Mouse (Mus musculus): Measurements from ENCODE around the gene Tysnd1. TPM values are rescaled to one million over a fixed set of nuclear protein-coding genes. Genes with fewer than 3 reads are reported as not detected.
A peak's percentile ranks its signal among the peaks of the same experiment; 100 is the strongest.

Gene Tysnd1
- polyA plus RNA-seq, 1 experiment from 2014 or later: 31.4 TPM

GRCm38 (mm10) chr10:61695703-61696559 is 617 bp downstream of the Tysnd1 start:
- under 1% methylated on average over 72 of the region's 111 CpGs for WGBS
- no peaks in the 10 kb centered on the region for H3K9me3 ChIP-seq (replicated peaks)
- peak; percentile 51 for ATAC-seq (ENCODE audit: low FRiP score)

GRCm38 (mm10) chr10:61696560-61696823 is 1.2 kb downstream of the Tysnd1 start:
- ATAC-seq (ENCODE audit: low FRiP score): no peak
- WGBS: 14% methylated on average over 19 of the region's 19 CpGs
- H3K4me3 ChIP-seq (replicated peaks): peak overlapping the region; percentile 96

More at GRCm38 (mm10) chr10:61695703-61696559, 617 bp downstream of the Tysnd1 start:
- Histone ChIP-seq H3K4me2 (peak overlapping the region; percentile 100), H3K4me3 (replicated peaks) (peak overlapping the region; percentile 96), H3K27me3 (replicated peaks) (no peaks in the 10 kb centered on the region), H3K9ac (replicated peaks) (peak overlapping the region; percentile 76), H3K27ac (replicated peaks) (peak overlapping the region; percentile 80), H3K36me3 (peaks cover 29% of the 10 kb centered on the region), H3K4me1 (peaks cover 35% of the 10 kb centered on the region)

GRCm38 (mm10) chr10:61697028-61697427 is 1.7 kb downstream of the Tysnd1 start:
- Histone ChIP-seq H3K9me3 (replicated peaks) (no peaks in the 10 kb centered on the region), H3K4me2 (peak overlapping the region; percentile 100), H3K9ac (replicated peaks) (peak overlapping the region; percentile 76; the same call in 1 of the 2 replicates), H3K4me1 (peaks cover 35% of the 10 kb centered on the region), H3K4me3 (replicated peaks) (peak overlapping the region; percentile 96), H3K36me3 (peaks cover 24% of the 10 kb centered on the region), H3K27me3 (replicated peaks) (no peaks in the 10 kb centered on the region), H3K27ac (replicated peaks) (no peak overlapping the region)
- 98% methylated on average over 2 of the region's 2 CpGs for WGBS
- no peak for ATAC-seq (ENCODE audit: low FRiP score)

More at GRCm38 (mm10) chr10:61696560-61696823, 1.2 kb downstream of the Tysnd1 start:
- Histone ChIP-seq H3K27me3 (replicated peaks) (no peaks in the 10 kb centered on the region), H3K27ac (replicated peaks) (no peak overlapping the region), H3K4me1 (peaks cover 35% of the 10 kb centered on the region), H3K36me3 (peaks cover 23% of the 10 kb centered on the region), H3K9me3 (replicated peaks) (no peaks in the 10 kb centered on the region), H3K9ac (replicated peaks) (peak overlapping the region; percentile 76), H3K4me2 (peak overlapping the region; percentile 100)

- 86% methylated on average over 4 of the region's 4 CpGs for WGBS
- H3K27ac ChIP-seq (replicated peaks): no peak overlapping the region
These were observed 9.3 kb downstream of the Tysnd1 start for GRCm38 (mm10) chr10:61704663-61705062.

GRCm38 (mm10) chr10:61706412-61707375 is 11.4 kb downstream of the Tysnd1 start:
- no peak overlapping the region for H3K27ac ChIP-seq (replicated peaks)
- H3K4me2 ChIP-seq: no peak overlapping the region
- no peak for ATAC-seq (ENCODE audit: low FRiP score)
- H3K4me1 ChIP-seq: no peaks in the 10 kb centered on the region
- no peaks in the 10 kb centered on the region for H3K9me3 ChIP-seq (replicated peaks)
- WGBS: 74% methylated on average over 6 of the region's 6 CpGs
- peaks cover 28% of the 10 kb centered on the region for H3K36me3 ChIP-seq
- H3K9ac ChIP-seq (replicated peaks): no peak overlapping the region
- no peaks in the 10 kb centered on the region for H3K27me3 ChIP-seq (replicated peaks)
- no peak overlapping the region for H3K4me3 ChIP-seq (replicated peaks)

More at GRCm38 (mm10) chr10:61704663-61705062, 9.3 kb downstream of the Tysnd1 start:
- no peak for ATAC-seq (ENCODE audit: low FRiP score)
- H3K9ac ChIP-seq (replicated peaks): no peak overlapping the region
- H3K9me3 ChIP-seq (replicated peaks): no peaks in the 10 kb centered on the region
- H3K4me2 ChIP-seq: no peak overlapping the region
- no peak overlapping the region for H3K4me3 ChIP-seq (replicated peaks)
- no peaks in the 10 kb centered on the region for H3K27me3 ChIP-seq (replicated peaks)
- no peaks in the 10 kb centered on the region for H3K4me1 ChIP-seq
- peaks cover 30% of the 10 kb centered on the region for H3K36me3 ChIP-seq

GRCm38 (mm10) chr10:61713601-61714000 is 18.3 kb downstream of the Tysnd1 start:
- ATAC-seq (ENCODE audit: low FRiP score): no peak
- no peaks in the 10 kb centered on the region for H3K9me3 ChIP-seq (replicated peaks)
- 77% methylated on average over 3 of the region's 3 CpGs for WGBS
- no peaks in the 10 kb centered on the region for H3K36me3 ChIP-seq
- H3K27me3 ChIP-seq (replicated peaks): no peaks in the 10 kb centered on the region
- no peak overlapping the region for H3K27ac ChIP-seq (replicated peaks)
- H3K4me3 ChIP-seq (replicated peaks): no peak overlapping the region
- peaks cover 10% of the 10 kb centered on the region for H3K4me1 ChIP-seq
- no peak overlapping the region for H3K9ac ChIP-seq (replicated peaks)
- H3K4me2 ChIP-seq: no peak overlapping the region

- Histone ChIP-seq H3K9me3 (replicated peaks) (no peaks in the 10 kb centered on the region), H3K4me2 (no peak overlapping the region), H3K27me3 (replicated peaks) (no peaks in the 10 kb centered on the region), H3K4me1 (peaks cover 10% of the 10 kb centered on the region), H3K27ac (replicated peaks) (no peak overlapping the region), H3K36me3 (no peaks in the 10 kb centered on the region), H3K4me3 (replicated peaks) (no peak overlapping the region), H3K9ac (replicated peaks) (no peak overlapping the region)
- ATAC-seq (ENCODE audit: low FRiP score): no peak
- whole genome bisulfite sequencing: 98% methylated on average over 4 of the region's 4 CpGs
These were observed 18.8 kb downstream of the Tysnd1 start for GRCm38 (mm10) chr10:61714146-61714545.

- Histone ChIP-seq H3K36me3 (no peaks in the 10 kb centered on the region), H3K9ac (replicated peaks) (peak within 1 kb of the TSS; percentile 53), H3K4me2 (peak within 1 kb of the TSS; percentile 94), H3K9me3 (replicated peaks) (no peaks in the 10 kb centered on the region), H3K4me3 (replicated peaks) (peak within 1 kb of the TSS; percentile 57), H3K27me3 (replicated peaks) (no peaks in the 10 kb centered on the region), H3K27ac (replicated peaks) (0 out of 2 replicates have a peak within 1 kb of the TSS, but pooled peaks have one; percentile 13), H3K4me1 (peaks cover 10% of the 10 kb centered on the region)
- WGBS: 19% methylated on average over 20 of the region's 36 CpGs
- ATAC-seq (ENCODE audit: low FRiP score): peak; percentile 84
These were observed 19.6 kb downstream of the Tysnd1 start, which contains the start of gene Aifm2 for GRCm38 (mm10) chr10:61714771-61715461. Gene Aifm2, plus strand, starts transcription at chr10:61715263.

- Histone ChIP-seq H3K9ac (replicated peaks) (peak overlapping the region; percentile 53), H3K27ac (replicated peaks) (no peak overlapping the region), H3K9me3 (replicated peaks) (no peaks in the 10 kb centered on the region), H3K4me2 (peak overlapping the region; percentile 94), H3K27me3 (replicated peaks) (no peaks in the 10 kb centered on the region), H3K4me3 (replicated peaks) (peak overlapping the region; percentile 57), H3K36me3 (no peaks in the 10 kb centered on the region), H3K4me1 (peaks cover 10% of the 10 kb centered on the region)
- WGBS: 3% methylated on average over 11 of the region's 11 CpGs
- ATAC-seq (ENCODE audit: low FRiP score): peak; percentile 60
These were observed 20.1 kb downstream of the Tysnd1 start for GRCm38 (mm10) chr10:61715462-61715837.

GRCm38 (mm10) chr10:61715996-61716864 is 20.9 kb downstream of the Tysnd1 start:
- no peaks in the 10 kb centered on the region for H3K27me3 ChIP-seq (replicated peaks)

More at GRCm38 (mm10) chr10:61715996-61716864, 20.9 kb downstream of the Tysnd1 start:
- no peaks in the 10 kb centered on the region for H3K9me3 ChIP-seq (replicated peaks)
- peak overlapping the region; percentile 94 for H3K4me2 ChIP-seq
- peak overlapping the region; percentile 57 for H3K4me3 ChIP-seq (replicated peaks)
- peak; percentile 43 for ATAC-seq (ENCODE audit: low FRiP score)
- WGBS: 72% methylated on average over 7 of the region's 7 CpGs
- no peak overlapping the region for H3K27ac ChIP-seq (replicated peaks)
- no peaks in the 10 kb centered on the region for H3K36me3 ChIP-seq
- no peak overlapping the region for H3K9ac ChIP-seq (replicated peaks)
- H3K4me1 ChIP-seq: peaks cover 10% of the 10 kb centered on the region
